Mouse (Mus musculus): ENCODE results near the gene Izumo1r. TPM values are rescaled to one million over a fixed set of nuclear protein-coding genes. Genes with fewer than 3 reads are reported as not detected.
"Not testable (repeated sequence)": the region's sequence is repeated elsewhere in the genome, so short reads cannot be mapped to it uniquely, and the experiment has no call there.

The Izumo1r gene
- polyA plus RNA-seq, 1 experiment from 2014 or later, result not detected

- no peak overlapping the region for H3K27ac ChIP-seq (ENCODE audit: low read length)
- no peak overlapping the region for H3K9ac ChIP-seq (replicated peaks; ENCODE audit: low read length)
- 69% methylated on average over 9 of the region's 9 CpGs for WGBS
- no peak for ATAC-seq (ENCODE audit: low FRiP score, low TSS enrichment)
- H3K4me1 ChIP-seq (ENCODE audit: insufficient read depth, low read length), result 0 out of 2 replicates have a peak, but pooled peaks cover 3% of the 10 kb centered on the region
- no peak overlapping the region for H3K4me2 ChIP-seq (replicated peaks; ENCODE audit: low read depth, low read length)
- H3K36me3 ChIP-seq (ENCODE audit: insufficient read depth, low read length), result no peaks in the 10 kb centered on the region
- peaks cover 3% of the 10 kb centered on the region; the same call in 1 of the 2 replicates for H3K9me3 ChIP-seq (ENCODE audit: low read length)
- no peak overlapping the region for H3K4me3 ChIP-seq (ENCODE audit: low read length)
- no peaks in the 10 kb centered on the region for H3K27me3 ChIP-seq (ENCODE audit: insufficient read depth, low read length)
Observed at GRCm38 (mm10) chr9:14893388-14893787, 10.4 kb downstream of the Izumo1r start.

DNA sequence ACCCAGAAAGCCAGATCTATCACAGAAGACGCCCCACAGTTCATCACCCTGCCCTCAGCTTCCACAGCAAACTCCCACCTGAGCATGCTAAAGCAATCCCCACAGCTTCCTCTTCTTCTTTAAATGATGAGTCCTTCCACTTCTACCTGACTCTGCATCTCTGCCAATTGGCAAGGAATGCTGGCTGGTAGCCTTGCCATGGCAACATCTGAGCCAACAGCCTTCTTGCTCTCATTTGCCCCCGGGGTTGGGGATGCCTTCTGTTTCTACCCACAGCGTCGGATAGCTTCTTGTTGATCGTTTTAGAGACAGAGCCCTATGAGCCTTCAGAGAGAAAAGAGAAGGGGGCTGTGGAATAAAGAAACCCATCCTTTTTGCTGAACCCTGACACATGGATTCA lies 11.9 kb downstream of the Izumo1r start:
- Histone ChIP-seq H3K4me1 (ENCODE audit: insufficient read depth, low read length) (0 out of 2 replicates have a peak, but pooled peaks cover 3% of the 10 kb centered on the region), H3K9ac (replicated peaks; ENCODE audit: low read length) (no peak overlapping the region), H3K27me3 (ENCODE audit: insufficient read depth, low read length) (no peaks in the 10 kb centered on the region), H3K36me3 (ENCODE audit: insufficient read depth, low read length) (no peaks in the 10 kb centered on the region), H3K9me3 (ENCODE audit: low read length) (peaks cover 3% of the 10 kb centered on the region; the same call in 1 of the 2 replicates), H3K27ac (ENCODE audit: low read length) (no peak overlapping the region), H3K4me2 (replicated peaks; ENCODE audit: low read depth, low read length) (no peak overlapping the region), H3K4me3 (ENCODE audit: low read length) (no peak overlapping the region)
- WGBS, result 83% methylated on average over 5 of the region's 5 CpGs
- no peak for ATAC-seq (ENCODE audit: low FRiP score, low TSS enrichment)

DNA sequence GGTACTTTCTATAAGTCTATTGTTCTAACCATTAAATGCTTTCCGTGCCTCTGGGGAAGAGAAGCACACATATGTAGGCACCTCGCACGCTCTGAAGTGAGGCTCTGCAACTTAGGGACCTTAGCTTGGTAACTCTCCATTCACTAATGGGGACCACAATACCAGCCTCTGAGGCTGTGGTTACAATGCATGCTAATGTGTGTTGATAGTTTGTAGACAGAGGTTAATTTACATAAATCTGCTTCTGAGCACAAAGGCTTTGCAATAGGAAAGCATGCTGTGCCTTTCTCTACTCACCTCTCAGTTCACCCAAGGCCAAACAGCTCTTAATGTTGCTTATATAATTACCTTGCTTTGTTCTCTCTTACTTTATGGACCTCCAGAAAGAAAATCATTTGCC lies 13.1 kb downstream of the Izumo1r start:
- Histone ChIP-seq H3K36me3 (ENCODE audit: insufficient read depth, low read length) (no peaks in the 10 kb centered on the region), H3K9ac (replicated peaks; ENCODE audit: low read length) (no peak overlapping the region), H3K9me3 (ENCODE audit: low read length) (peaks cover 3% of the 10 kb centered on the region; the same call in 1 of the 2 replicates), H3K27ac (ENCODE audit: low read length) (no peak overlapping the region), H3K4me2 (replicated peaks; ENCODE audit: low read depth, low read length) (no peak overlapping the region), H3K4me3 (ENCODE audit: low read length) (no peak overlapping the region), H3K27me3 (ENCODE audit: insufficient read depth, low read length) (no peaks in the 10 kb centered on the region), H3K4me1 (ENCODE audit: insufficient read depth, low read length) (0 out of 2 replicates have a peak, but pooled peaks cover 3% of the 10 kb centered on the region)
- no peak for ATAC-seq (ENCODE audit: low FRiP score, low TSS enrichment)
- 80% methylated on average over 3 of the region's 3 CpGs for WGBS

DNA sequence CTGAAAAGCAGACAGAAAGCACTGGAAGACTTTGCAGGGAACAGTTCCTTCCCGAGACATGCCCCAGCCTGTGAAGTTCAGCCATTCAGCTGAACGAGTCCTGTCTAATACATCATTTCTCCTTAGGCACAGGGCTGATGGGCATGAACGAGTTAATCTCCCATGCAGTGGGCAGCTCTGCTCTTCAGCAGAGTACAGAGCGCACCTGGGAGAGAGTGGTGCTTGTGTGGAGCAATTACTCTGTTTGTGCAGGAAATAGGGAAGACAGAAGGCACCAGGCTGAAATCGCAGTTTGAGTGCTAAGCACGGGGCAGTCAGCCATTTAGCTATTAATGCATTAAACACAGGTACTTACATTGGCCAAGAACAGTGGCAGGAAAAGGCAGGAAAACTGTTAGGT lies 15.1 kb downstream of the Izumo1r start:
- ATAC-seq (ENCODE audit: low FRiP score, low TSS enrichment), result no peak
- WGBS, result 53% methylated on average over 6 of the region's 6 CpGs
- H3K4me3 ChIP-seq (ENCODE audit: low read length), result no peak overlapping the region
- no peak overlapping the region for H3K27ac ChIP-seq (ENCODE audit: low read length)
- H3K9me3 ChIP-seq (ENCODE audit: low read length), result no peaks in the 10 kb centered on the region
- no peaks in the 10 kb centered on the region for H3K27me3 ChIP-seq (ENCODE audit: insufficient read depth, low read length)
- no peak overlapping the region for H3K9ac ChIP-seq (replicated peaks; ENCODE audit: low read length)
- H3K4me1 ChIP-seq (ENCODE audit: insufficient read depth, low read length), result no peaks in the 10 kb centered on the region
- H3K36me3 ChIP-seq (ENCODE audit: insufficient read depth, low read length), result no peaks in the 10 kb centered on the region
- H3K4me2 ChIP-seq (replicated peaks; ENCODE audit: low read depth, low read length), result no peak overlapping the region

GRCm38 (mm10) chr9:14887787-14888382 lies 15.9 kb downstream of the Izumo1r start:
- Histone ChIP-seq H3K9me3 (ENCODE audit: low read length) (no peaks in the 10 kb centered on the region), H3K4me1 (ENCODE audit: insufficient read depth, low read length) (no peaks in the 10 kb centered on the region), H3K27me3 (ENCODE audit: insufficient read depth, low read length) (no peaks in the 10 kb centered on the region), H3K27ac (ENCODE audit: low read length) (no peak overlapping the region), H3K36me3 (ENCODE audit: insufficient read depth, low read length) (no peaks in the 10 kb centered on the region), H3K9ac (replicated peaks; ENCODE audit: low read length) (no peak overlapping the region), H3K4me3 (ENCODE audit: low read length) (no peak overlapping the region), H3K4me2 (replicated peaks; ENCODE audit: low read depth, low read length) (no peak overlapping the region)
- 88% methylated on average over 6 of the region's 6 CpGs for WGBS
- ATAC-seq (ENCODE audit: low FRiP score, low TSS enrichment), result 0 out of 2 replicates have a peak, but pooled peaks have one; percentile 39

DNA sequence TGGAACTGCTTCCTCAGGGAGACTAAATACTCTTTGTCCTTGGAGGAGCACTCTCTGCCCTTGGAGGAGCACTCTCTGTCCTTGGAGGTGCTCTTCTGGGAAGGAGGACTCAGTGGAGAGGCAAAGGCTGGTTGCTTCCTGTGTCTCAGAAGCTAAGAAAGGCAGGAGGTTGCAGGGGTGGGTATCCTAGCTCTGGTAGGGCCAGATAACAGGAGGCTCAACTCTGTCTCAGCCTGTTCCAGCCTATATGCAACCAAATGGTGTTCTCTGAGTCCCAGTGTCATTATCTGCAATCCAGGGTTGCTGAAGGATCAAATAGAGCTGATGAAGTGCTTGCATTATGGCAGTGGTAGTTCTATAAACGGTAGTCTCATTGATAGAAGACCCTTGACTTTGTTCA lies 17.8 kb downstream of the Izumo1r start:
- H3K4me3 ChIP-seq (ENCODE audit: low read length), result no peak overlapping the region
- no peaks in the 10 kb centered on the region for H3K4me1 ChIP-seq (ENCODE audit: insufficient read depth, low read length)
- 68% methylated on average over 1 of the region's 1 CpGs for WGBS
- H3K9ac ChIP-seq (replicated peaks; ENCODE audit: low read length), result no peak overlapping the region
- H3K9me3 ChIP-seq (ENCODE audit: low read length), result no peaks in the 10 kb centered on the region
- H3K36me3 ChIP-seq (ENCODE audit: insufficient read depth, low read length), result no peaks in the 10 kb centered on the region
- H3K4me2 ChIP-seq (replicated peaks; ENCODE audit: low read depth, low read length), result no peak overlapping the region
- no peaks in the 10 kb centered on the region for H3K27me3 ChIP-seq (ENCODE audit: insufficient read depth, low read length)
- no peak overlapping the region for H3K27ac ChIP-seq (ENCODE audit: low read length)
- no peak for ATAC-seq (ENCODE audit: low FRiP score, low TSS enrichment)

GRCm38 (mm10) chr9:14885151-14885550 lies 18.6 kb downstream of the Izumo1r start:
- no peaks in the 10 kb centered on the region for H3K9me3 ChIP-seq (ENCODE audit: low read length)
- H3K36me3 ChIP-seq (ENCODE audit: insufficient read depth, low read length), result no peaks in the 10 kb centered on the region
- ATAC-seq (ENCODE audit: low FRiP score, low TSS enrichment), result no peak
- H3K27ac ChIP-seq (ENCODE audit: low read length), result no peak overlapping the region
- no peaks in the 10 kb centered on the region for H3K4me1 ChIP-seq (ENCODE audit: insufficient read depth, low read length)
- no peak overlapping the region for H3K4me2 ChIP-seq (replicated peaks; ENCODE audit: low read depth, low read length)
- H3K4me3 ChIP-seq (ENCODE audit: low read length), result no peak overlapping the region
- H3K9ac ChIP-seq (replicated peaks; ENCODE audit: low read length), result no peak overlapping the region
- H3K27me3 ChIP-seq (ENCODE audit: insufficient read depth, low read length), result no peaks in the 10 kb centered on the region

- H3K27me3 ChIP-seq (ENCODE audit: insufficient read depth, low read length), result no peaks in the 10 kb centered on the region
- H3K4me1 ChIP-seq (ENCODE audit: insufficient read depth, low read length), result no peaks in the 10 kb centered on the region
- 68% methylated on average over 4 of the region's 4 CpGs for WGBS
- no peak overlapping the region for H3K9ac ChIP-seq (replicated peaks; ENCODE audit: low read length)
- ATAC-seq (ENCODE audit: low FRiP score, low TSS enrichment), result no peak
- H3K9me3 ChIP-seq (ENCODE audit: low read length), result no peaks in the 10 kb centered on the region
- no peak overlapping the region for H3K4me3 ChIP-seq (ENCODE audit: low read length)
- no peak overlapping the region for H3K4me2 ChIP-seq (replicated peaks; ENCODE audit: low read depth, low read length)
- H3K36me3 ChIP-seq (ENCODE audit: insufficient read depth, low read length), result no peaks in the 10 kb centered on the region
- H3K27ac ChIP-seq (ENCODE audit: low read length), result no peak overlapping the region
Observed at GRCm38 (mm10) chr9:14884641-14885040, 19.1 kb downstream of the Izumo1r start.

DNA sequence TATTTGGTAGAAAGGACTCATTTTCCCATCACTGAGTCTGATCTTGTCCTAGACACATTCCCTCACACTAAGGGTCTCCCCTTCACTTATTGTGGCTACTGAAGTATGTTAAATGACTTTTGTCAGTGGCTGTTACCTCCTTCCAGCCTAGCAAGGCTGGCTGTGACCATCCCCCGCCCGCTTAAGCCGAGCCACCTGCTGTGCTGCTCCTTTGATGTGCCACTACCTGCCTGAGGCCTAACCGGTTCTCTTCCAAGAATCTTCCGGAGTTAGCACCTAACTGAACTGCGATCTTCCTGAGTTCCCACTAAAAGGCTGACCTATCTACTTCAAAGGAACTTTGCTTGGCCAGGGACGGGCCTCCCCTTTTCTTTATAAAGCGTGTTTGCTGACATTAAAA lies 27.2 kb downstream of the Izumo1r start:
- not testable (repeated sequence) for H3K9me3 ChIP-seq (ENCODE audit: low read length); H3K27me3 ChIP-seq (ENCODE audit: insufficient read depth, low read length); ATAC-seq (ENCODE audit: low FRiP score, low TSS enrichment); H3K4me3 ChIP-seq (ENCODE audit: low read length); H3K36me3 ChIP-seq (ENCODE audit: insufficient read depth, low read length); H3K4me2 ChIP-seq (replicated peaks; ENCODE audit: low read depth, low read length); H3K27ac ChIP-seq (ENCODE audit: low read length); H3K4me1 ChIP-seq (ENCODE audit: insufficient read depth, low read length); H3K9ac ChIP-seq (replicated peaks; ENCODE audit: low read length)
- 33% methylated on average over 8 of the region's 8 CpGs for WGBS

DNA sequence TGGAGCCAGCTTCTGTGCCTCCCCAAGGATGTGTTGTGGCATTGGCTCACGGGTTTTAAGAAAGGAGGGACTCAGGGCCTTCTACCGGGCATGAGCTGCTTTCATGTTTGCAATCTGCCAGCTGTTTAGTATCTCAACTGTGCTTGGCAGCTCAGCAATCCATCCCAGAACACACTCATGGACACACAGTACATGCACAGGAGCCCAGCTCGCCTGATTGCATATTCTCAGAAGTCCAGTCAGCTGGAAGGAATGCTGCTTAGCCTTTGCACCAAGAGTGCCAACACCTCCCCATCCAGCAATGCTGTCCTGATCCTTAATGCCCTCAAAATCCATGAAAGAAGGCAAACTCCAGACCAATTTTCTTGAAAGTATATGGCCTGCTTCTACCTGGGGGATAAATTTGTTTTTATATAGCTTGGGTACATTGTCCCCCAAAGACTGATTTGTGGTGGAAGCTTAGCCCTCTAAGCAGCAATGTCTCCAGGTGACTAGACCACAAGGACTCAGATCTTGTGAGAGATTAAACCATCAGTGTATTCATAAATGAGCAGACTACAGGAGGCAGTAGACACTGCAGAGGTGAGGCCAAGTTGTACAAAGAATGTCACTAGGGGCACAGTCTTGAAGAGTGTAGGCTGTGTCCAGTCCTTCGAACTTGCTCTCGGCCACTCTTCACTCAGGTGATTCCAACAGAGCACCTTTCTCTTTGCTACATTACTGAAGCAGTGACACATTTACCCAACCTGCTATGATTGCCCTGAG lies 27.8 kb downstream of the Izumo1r start:
- WGBS, result 69% methylated on average over 5 of the region's 5 CpGs
- no peaks in the 10 kb centered on the region for H3K36me3 ChIP-seq (ENCODE audit: insufficient read depth, low read length)
- H3K9me3 ChIP-seq (ENCODE audit: low read length), result no peaks in the 10 kb centered on the region
- H3K4me3 ChIP-seq (ENCODE audit: low read length), result no peak overlapping the region
- H3K9ac ChIP-seq (replicated peaks; ENCODE audit: low read length), result no peak overlapping the region
- no peak overlapping the region for H3K4me2 ChIP-seq (replicated peaks; ENCODE audit: low read depth, low read length)
- no peaks in the 10 kb centered on the region for H3K27me3 ChIP-seq (ENCODE audit: insufficient read depth, low read length)
- ATAC-seq (ENCODE audit: low FRiP score, low TSS enrichment), result no peak
- no peak overlapping the region for H3K27ac ChIP-seq (ENCODE audit: low read length)
- H3K4me1 ChIP-seq (ENCODE audit: insufficient read depth, low read length), result peaks cover 7% of the 10 kb centered on the region; the same call in 1 of the 2 replicates
